Mouse (Mus musculus) midbrain, embryonic 14.5 days (tissue): Measurements from ENCODE around the gene Igf2. TPM values are rescaled to one million over a fixed set of nuclear protein-coding genes. Genes with fewer than 3 reads are reported as not detected.

Experiments
- ATAC-seq: fragments of 200-750 bp; cut with Nextera tagmentation; 2 replicates; pipeline ENCODE4 v1.8.0; 2017; ENCODE audit warnings: moderate number of reproducible peaks, moderate library complexity; ENCODE audit not compliant: low FRiP score, low TSS enrichment
- DNase-seq: peaks from one replicate; pipeline ENCODE4 v3.0.0-alpha.2; 2015
- H3K27ac ChIP-seq: fragments of 300-500 bp; sonication (generic); replicated peaks from 2 replicates; pipeline ENCODE4 v1.5.1; 2014; ENCODE audit warnings: mild to moderate bottlenecking, low read depth, low read length, moderate library complexity
- H3K27me3 ChIP-seq: fragments of 300-500 bp; sonication (generic); 2 replicates; pipeline ENCODE4 v1.6.1; 2014; ENCODE audit warnings: low read length, control low read depth, mixed read lengths; ENCODE audit not compliant: control insufficient read depth, insufficient read depth
- H3K36me3 ChIP-seq: fragments of 300-500 bp; sonication (generic); 2 replicates; pipeline ENCODE4 v1.6.1; 2014; ENCODE audit warnings: low read length, control low read depth; ENCODE audit not compliant: control insufficient read depth, insufficient read depth
- H3K4me1 ChIP-seq: fragments of 300-500 bp; sonication (generic); 2 replicates; pipeline ENCODE4 v1.6.1; 2014; ENCODE audit warnings: mild to moderate bottlenecking, antibody characterized with exemption, low read length, control low read depth; ENCODE audit not compliant: control insufficient read depth, insufficient read depth
- H3K4me2 ChIP-seq: fragments of 300-500 bp; sonication (generic); 2 replicates; pipeline ENCODE4 v1.6.1; 2014; ENCODE audit warnings: mild to moderate bottlenecking, low read length, moderate library complexity
- H3K4me3 ChIP-seq: fragments of 300-500 bp; sonication (generic); replicated peaks from 2 replicates; pipeline ENCODE4 v1.5.1; 2014; ENCODE audit warnings: low read depth, low read length
- H3K9ac ChIP-seq: fragments of 300-500 bp; sonication (generic); replicated peaks from 2 replicates; pipeline ENCODE4 v1.6.1; 2014; ENCODE audit warnings: mild to moderate bottlenecking, low read length, moderate library complexity
- H3K9me3 ChIP-seq: fragments of 300-500 bp; sonication (generic); 2 replicates; pipeline ENCODE4 v1.6.1; 2016; ENCODE audit warnings: low read length, control low read depth, mixed read lengths; ENCODE audit not compliant: control insufficient read depth
- WGBS: fragments of 180-500 bp; shearing (Covaris S2); extraction: QIAGEN DNeasy Blood & Tissue Kit; methylation state at CpG from one replicate; pipeline ENCODE4 v1.1.7; 2014; 5-methylcytosine and 5-hydroxymethylcytosine counted together
- polyA plus RNA-seq: library from polyadenylated mRNA; unstranded; fragments of >200 nt; fragmentation: Nextera tagmentation; extraction: Ambion mirVana; gene quantifications from 2 replicates; pipeline ENCODE4 v1.2.1, GENCODE M21; 2014

Gene Igf2
- polyA plus RNA-seq, 1 experiment from 2014 or later: 102 TPM

- Histone ChIP-seq H3K4me2 (no peak within 1 kb of the TSS), H3K27ac (no peak within 1 kb of the TSS), H3K4me1 (no peaks in the 10 kb centered on the region), H3K27me3 (peaks cover 20% of the 10 kb centered on the region), H3K36me3 (no peaks in the 10 kb centered on the region), H3K9ac (no peak within 1 kb of the TSS), H3K4me3 (no peak within 1 kb of the TSS), H3K9me3 (peaks cover 5% of the 10 kb centered on the region)
- 86% methylated on average over 23 of the region's 23 CpGs for WGBS
- DNase-seq: no peak
- no peak for ATAC-seq
Observed at GRCm38 (mm10) chr7:142669751-142670625, 3.4 kb upstream of the Igf2 start, which contains the start of gene Gm49394. Gene Gm49394 (minus strand): TSS chr7:142669942.

- Histone ChIP-seq H3K27ac (no peak overlapping the region), H3K9ac (no peak overlapping the region), H3K4me2 (no peak overlapping the region), H3K9me3 (peaks cover 5% of the 10 kb centered on the region), H3K4me3 (no peak overlapping the region), H3K27me3 (peaks cover 37% of the 10 kb centered on the region), H3K4me1 (no peaks in the 10 kb centered on the region), H3K36me3 (no peaks in the 10 kb centered on the region)
- DNase-seq (no peak), ATAC-seq (no peak)
- WGBS: 85% methylated on average over 1 of the region's 1 CpGs
Observed at GRCm38 (mm10) chr7:142668328-142668727, 1.7 kb upstream of the Igf2 start.

DNA sequence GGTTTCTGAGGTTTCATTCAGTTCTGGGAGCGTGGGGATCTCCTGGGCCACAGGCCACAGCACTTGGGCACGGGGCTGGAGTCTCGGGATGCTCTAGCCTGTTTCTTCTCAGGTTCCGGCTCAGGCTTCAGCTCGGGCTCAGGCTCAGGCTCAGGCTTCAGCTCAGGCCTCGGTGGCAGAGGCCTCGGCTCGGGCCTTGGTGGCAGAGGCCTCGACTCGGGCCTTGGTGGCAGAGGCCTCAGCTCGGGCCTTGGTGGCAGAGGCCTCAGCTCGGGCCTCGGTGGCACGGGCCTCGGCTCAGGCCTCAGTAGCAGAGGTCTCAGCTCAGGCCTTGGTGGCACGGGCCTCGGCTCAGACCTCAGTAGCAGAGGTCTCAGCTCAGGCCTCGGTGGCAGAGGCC lies 905 bp upstream of the Igf2 start:
- H3K9me3 ChIP-seq: peaks cover 5% of the 10 kb centered on the region
- H3K4me2 ChIP-seq: no peak overlapping the region
- WGBS: 94% methylated on average over 18 of the region's 18 CpGs
- H3K27ac ChIP-seq: no peak overlapping the region
- H3K4me3 ChIP-seq: no peak overlapping the region
- no peaks in the 10 kb centered on the region for H3K4me1 ChIP-seq
- no peak for ATAC-seq
- no peaks in the 10 kb centered on the region for H3K36me3 ChIP-seq
- no peak for DNase-seq
- no peak overlapping the region for H3K9ac ChIP-seq
- H3K27me3 ChIP-seq: peaks cover 45% of the 10 kb centered on the region

GRCm38 (mm10) chr7:142666109-142666508 lies 507 bp downstream of the Igf2 start:
- DNase-seq (no peak), ATAC-seq (no peak)
- H3K36me3 ChIP-seq: no peaks in the 10 kb centered on the region
- H3K4me2 ChIP-seq: no peak overlapping the region
- peaks cover 5% of the 10 kb centered on the region for H3K9me3 ChIP-seq
- no peak overlapping the region for H3K4me3 ChIP-seq
- 67% methylated on average over 4 of the region's 4 CpGs for WGBS
- H3K9ac ChIP-seq: no peak overlapping the region
- H3K27ac ChIP-seq: no peak overlapping the region
- no peaks in the 10 kb centered on the region for H3K4me1 ChIP-seq
- H3K27me3 ChIP-seq: peaks cover 58% of the 10 kb centered on the region

- Histone ChIP-seq H3K4me2 (no peak overlapping the region), H3K36me3 (no peaks in the 10 kb centered on the region), H3K4me3 (no peak overlapping the region), H3K9me3 (peaks cover 3% of the 10 kb centered on the region; the same call in 1 of the 2 replicates), H3K9ac (no peak overlapping the region), H3K27ac (no peak overlapping the region), H3K27me3 (peaks cover 65% of the 10 kb centered on the region), H3K4me1 (0 out of 2 replicates have a peak, but pooled peaks cover 3% of the 10 kb centered on the region)
- no peak for ATAC-seq
- DNase-seq: no peak
- 40% methylated on average over 5 of the region's 5 CpGs for WGBS
Observed at GRCm38 (mm10) chr7:142665364-142665763, 1.3 kb downstream of the Igf2 start.

- Histone ChIP-seq H3K4me1 (0 out of 2 replicates have a peak, but pooled peaks cover 3% of the 10 kb centered on the region), H3K27me3 (peaks cover 73% of the 10 kb centered on the region), H3K9ac (no peak overlapping the region), H3K4me2 (no peak overlapping the region), H3K9me3 (0 out of 2 replicates have a peak, but pooled peaks cover 2% of the 10 kb centered on the region), H3K4me3 (no peak overlapping the region), H3K36me3 (no peaks in the 10 kb centered on the region), H3K27ac (no peak overlapping the region)
- 6% methylated on average over 9 of the region's 9 CpGs for WGBS
- peak; percentile 18 for DNase-seq
- ATAC-seq: no peak
Observed at GRCm38 (mm10) chr7:142664465-142665029, 2.1 kb downstream of the Igf2 start.

DNA sequence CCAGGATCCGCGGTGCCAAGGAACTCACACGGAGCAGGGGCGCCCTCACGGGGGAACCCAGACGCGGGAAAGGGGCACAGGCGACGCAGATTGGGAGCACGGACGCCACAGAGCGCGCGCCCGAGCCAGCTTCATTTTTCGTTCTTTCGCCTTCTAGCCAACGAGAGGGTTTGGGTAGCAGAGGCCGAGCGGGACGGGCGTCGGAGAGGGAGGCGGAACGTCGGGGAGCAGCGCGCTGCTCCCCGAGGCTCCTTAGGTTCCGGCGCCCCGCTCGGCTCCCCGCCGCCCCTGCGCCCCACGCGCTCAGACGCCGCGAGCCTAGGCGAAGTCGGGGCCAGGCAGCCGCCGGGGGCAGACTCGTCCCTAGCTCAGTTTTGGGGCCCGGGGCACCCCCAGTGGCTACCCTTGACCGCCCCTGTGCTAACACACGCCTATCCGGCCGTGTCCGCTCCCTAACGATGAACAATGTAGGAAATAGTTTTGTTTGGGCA lies 2.6 kb downstream of the Igf2 start:
- Histone ChIP-seq H3K4me2 (no peak overlapping the region), H3K27me3 (peaks cover 79% of the 10 kb centered on the region), H3K4me3 (0 out of 2 replicates have a peak overlapping the region, but pooled peaks have one; percentile 10), H3K27ac (no peak overlapping the region), H3K36me3 (no peaks in the 10 kb centered on the region), H3K9me3 (no peaks in the 10 kb centered on the region), H3K9ac (no peak overlapping the region), H3K4me1 (peaks cover 3% of the 10 kb centered on the region; the same call in 1 of the 2 replicates)
- ATAC-seq (no peak), DNase-seq (peak; percentile 43)
- WGBS: under 1% methylated on average over 52 of the region's 53 CpGs

DNA sequence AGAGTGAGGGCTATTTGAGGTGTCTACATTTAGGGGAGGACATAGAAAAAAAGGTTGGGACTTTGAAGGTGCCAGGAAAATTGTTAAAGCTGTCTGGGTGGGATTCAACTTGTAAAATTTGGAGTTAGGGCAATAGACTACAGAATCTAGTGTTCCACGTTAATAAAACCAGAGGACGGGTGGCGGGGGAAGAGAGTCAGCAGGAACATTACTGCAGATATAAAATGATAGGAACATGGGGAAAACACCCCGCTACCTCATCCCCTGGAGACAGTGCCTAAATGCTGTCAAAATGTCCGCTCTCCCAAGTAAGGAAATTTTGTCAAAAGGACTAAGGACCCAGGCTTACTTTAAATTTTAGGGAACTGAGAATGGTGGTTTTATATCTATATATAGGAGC lies 3.5 kb downstream of the Igf2 start:
- ATAC-seq: no peak
- DNase-seq: peak; percentile 26
- 3% methylated on average over 5 of the region's 5 CpGs for WGBS
- peaks cover 87% of the 10 kb centered on the region for H3K27me3 ChIP-seq
- H3K4me2 ChIP-seq: no peak overlapping the region
- H3K4me1 ChIP-seq: peaks cover 8% of the 10 kb centered on the region; the same call in 1 of the 2 replicates
- H3K9ac ChIP-seq: no peak overlapping the region
- no peak overlapping the region for H3K27ac ChIP-seq
- H3K4me3 ChIP-seq: no peak overlapping the region
- no peaks in the 10 kb centered on the region for H3K9me3 ChIP-seq
- no peaks in the 10 kb centered on the region for H3K36me3 ChIP-seq
